Mouse (Mus musculus): ENCODE results near the gene Klra1.
"Not testable (repeated sequence)": the region's sequence is repeated elsewhere in the genome, so short reads cannot be mapped to it uniquely, and the experiment has no call there.

The Klra1 gene

GRCm38 (mm10) chr6:130386750-130387149 is at the start of gene Klra1:
Klra1 (minus strand) TSS chr6:130386874.
- no peak for DNase-seq (ENCODE audit: low spot score)

- no peak for DNase-seq (ENCODE audit: low spot score)
Measured at GRCm38 (mm10) chr6:130429511-130429910, 42.8 kb upstream of the Klra1 start.

- DNase-seq (ENCODE audit: low spot score): no peak
Measured at GRCm38 (mm10) chr6:130419158-130419557, 32.5 kb upstream of the Klra1 start.

GRCm38 (mm10) chr6:130404882-130405281 is 18.2 kb upstream of the Klra1 start:
- no peak for DNase-seq (ENCODE audit: low spot score)

- DNase-seq (ENCODE audit: low spot score): no peak
Measured at GRCm38 (mm10) chr6:130385803-130386202, 871 bp downstream of the Klra1 start.

- no peak for DNase-seq (ENCODE audit: low spot score)
Measured at GRCm38 (mm10) chr6:130382375-130382774, 4.3 kb downstream of the Klra1 start.

GRCm38 (mm10) chr6:130345381-130345780 is 41.3 kb downstream of the Klra1 start:
- not testable (repeated sequence) for DNase-seq (ENCODE audit: low spot score)

GRCm38 (mm10) chr6:130341973-130342372 is 44.7 kb downstream of the Klra1 start:
- not testable (repeated sequence) for DNase-seq (ENCODE audit: low spot score)

GRCm38 (mm10) chr6:130337411-130337810 is 49.3 kb downstream of the Klra1 start, which contains the start of gene Klra3:
Klra3 (minus strand) TSS chr6:130337574.
- no peak for DNase-seq (ENCODE audit: low spot score)
